Mouse (Mus musculus) erythroblast, embryonic 14.5 days (primary cell): ENCODE data around the gene Gm7982. TPM values are rescaled to one million over a fixed set of nuclear protein-coding genes. Genes with fewer than 3 reads are reported as not detected.
"Not testable (repeated sequence)": the region's sequence is repeated elsewhere in the genome, so short reads cannot be mapped to it uniquely, and the experiment has no call there.

Experiments used
- H3K27me3 ChIP-seq: 2 replicates; pipeline ENCODE4 v1.6.1; 2012; ENCODE audit warnings: inconsistent platforms; ENCODE audit not compliant: control insufficient read depth
- H3K36me3 ChIP-seq: 2 replicates; pipeline ENCODE4 v1.6.1; 2012; ENCODE audit warnings: mild to moderate bottlenecking, inconsistent platforms; ENCODE audit not compliant: control insufficient read depth
- H3K4me1 ChIP-seq: 2 replicates; pipeline ENCODE4 v1.6.1; 2012; ENCODE audit warnings: inconsistent platforms; ENCODE audit not compliant: control insufficient read depth
- H3K4me3 ChIP-seq: replicated peaks from 2 replicates; pipeline ENCODE3; 2012; ENCODE audit warnings: moderate library complexity, mild to moderate bottlenecking, inconsistent platforms
- H3K9me3 ChIP-seq: 2 replicates; pipeline ENCODE4 v1.6.1; 2012; ENCODE audit warnings: low read length, inconsistent platforms, mixed read lengths; ENCODE audit not compliant: control insufficient read depth
- polyA plus RNA-seq: library from polyadenylated mRNA; stranded (reverse); fragments of >175 nt; gene quantifications from 2 replicates; pipeline ENCODE4 v1.2.3, GENCODE M21; 2012

The Gm7982 gene
- not detected in 2 replicates for polyA plus RNA-seq

GRCm38 (mm10) chr5:95741714-95742113, at the start of gene Gm7982:
Gene Gm7982 (plus strand): TSS chr5:95742014.
- H3K36me3 ChIP-seq, H3K4me1 ChIP-seq, H3K27me3 ChIP-seq, H3K9me3 ChIP-seq, H3K4me3 ChIP-seq: not testable (repeated sequence)

GRCm38 (mm10) chr5:95736073-95736472, 5.7 kb upstream of the Gm7982 start, which contains the start of gene Gm7978:
Gene Gm7978 (minus strand): TSS chr5:95736173.
- H3K4me3 ChIP-seq, H3K9me3 ChIP-seq, H3K36me3 ChIP-seq, H3K27me3 ChIP-seq, H3K4me1 ChIP-seq: not testable (repeated sequence)

DNA sequence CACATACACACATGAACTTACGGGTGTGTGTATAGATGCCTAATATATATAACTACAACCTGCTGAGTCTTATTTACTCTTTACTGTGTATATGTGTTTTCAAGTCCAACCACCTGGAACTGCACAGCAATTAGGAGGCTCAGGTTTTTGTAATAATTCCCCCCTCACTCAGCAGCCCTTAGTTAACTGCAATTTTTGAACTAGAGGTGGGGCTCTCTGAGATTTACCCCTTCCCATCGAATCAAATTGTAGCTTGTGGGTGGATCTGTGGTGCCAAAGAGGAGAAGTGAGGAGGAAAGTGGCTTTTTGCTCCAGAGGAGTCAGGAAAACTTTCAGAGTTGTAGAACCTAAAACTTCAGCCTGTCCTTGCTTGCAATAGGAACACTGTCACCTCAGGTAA, 33.9 kb downstream of the Gm7982 start, which contains the start of gene E330014E10Rik:
E330014E10Rik (plus strand) TSS at position 301 of the 400 bp plus-strand sequence.
- not testable (repeated sequence) for H3K36me3 ChIP-seq, H3K4me1 ChIP-seq, H3K9me3 ChIP-seq, H3K4me3 ChIP-seq, H3K27me3 ChIP-seq

Other genes starting within 250 kb of the Gm7982 start
- not detected in 2 replicates for gene Gm3286, start 231.3 kb upstream of the Gm7982 start, polyA plus RNA-seq
- not detected in 2 replicates for gene Gm7971, start 147.1 kb upstream of the Gm7982 start, polyA plus RNA-seq
- gene Gm7978, start 5.8 kb upstream of the Gm7982 start, polyA plus RNA-seq = not detected in 2 replicates
- not detected in 2 replicates for gene E330014E10Rik, start 34.0 kb downstream of the Gm7982 start, polyA plus RNA-seq
- gene Cxcl13, start 214.9 kb downstream of the Gm7982 start, polyA plus RNA-seq = not detected in 2 replicates